Mouse (Mus musculus) kidney, adult 10 weeks (tissue): ENCODE measurements around the gene Mfsd4b2. TPM values are rescaled to one million over a fixed set of nuclear protein-coding genes. Genes with fewer than 3 reads are reported as not detected.

ENCODE experiments used
- polyA plus RNA-seq: library from polyadenylated mRNA; stranded (reverse); fragments of 350-450 nt; fragmentation: Illumina TruSeq; extraction: RNeasy Lipid Tissue Mini Kit (QIAGEN cat#74804); gene quantifications from one replicate; pipeline ENCODE4 v1.2.3, GENCODE M21; 2014; ENCODE audit warnings: low read depth, low replicate concordance

The Mfsd4b2 gene
- polyA plus RNA-seq, result 0.93 TPM

GRCm38 (mm10) chr10:39926616-39927139 lies at the start of gene Mfsd4b2:
Gene Mfsd4b2, minus strand, starts transcription at chr10:39926923.

DNA sequence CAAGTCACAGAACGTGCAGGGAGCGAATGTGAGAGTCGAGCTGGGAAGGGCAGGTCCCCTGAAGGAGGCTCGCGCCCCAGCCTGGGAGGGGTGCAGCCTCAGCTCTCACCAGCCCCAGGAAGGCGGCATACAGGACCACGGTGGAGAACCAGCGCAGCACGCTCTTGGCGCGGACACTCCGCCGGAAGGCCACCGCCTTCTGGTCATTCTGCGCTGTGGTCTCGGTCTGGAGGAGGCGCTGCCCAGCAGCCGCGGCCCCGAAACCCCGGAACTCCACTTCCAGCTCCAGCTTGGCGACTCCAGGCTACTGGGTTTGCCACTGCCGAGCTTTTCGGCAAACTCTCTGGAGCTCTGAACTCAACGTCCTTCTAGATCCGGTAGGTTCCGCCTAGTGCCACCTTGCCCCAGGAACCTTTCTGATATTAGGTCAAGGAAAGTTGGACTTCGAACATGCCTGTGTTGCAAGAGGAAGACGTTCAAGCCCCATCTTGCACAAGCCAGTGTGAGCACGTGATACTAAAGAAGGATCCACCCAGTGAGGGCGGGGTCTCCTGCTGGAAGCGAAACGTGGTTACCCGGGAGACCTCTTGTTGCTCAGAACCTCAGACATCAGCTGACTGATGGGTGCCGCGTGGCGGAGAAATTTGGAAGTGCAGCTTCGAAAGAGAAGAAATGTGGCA lies 33.2 kb upstream of the Mfsd4b2 start, which contains the start of gene Mfsd4b3:
Mfsd4b3 (minus strand) TSS at position 393 of the 680 bp plus-strand sequence.

GRCm38 (mm10) chr10:39898874-39899371 lies 27.8 kb downstream of the Mfsd4b2 start, which contains the start of gene Mfsd4b4:
Gene Mfsd4b4, minus strand, starts transcription at chr10:39899238.

Other genes with a start within 250 kb of the Mfsd4b2 start
- 39.1 TPM for gene Rev3l, start 194.8 kb downstream of the Mfsd4b2 start, polyA plus RNA-seq
- 5.7 TPM for gene Mfsd4b4, start 27.7 kb downstream of the Mfsd4b2 start, polyA plus RNA-seq
- gene Mfsd4b3, start 33.2 kb upstream of the Mfsd4b2 start, polyA plus RNA-seq, result 32.7 TPM
- 389 TPM for gene Mfsd4b5, start 59.7 kb upstream of the Mfsd4b2 start, polyA plus RNA-seq
- gene Mfsd4b1, start 98.3 kb upstream of the Mfsd4b2 start, polyA plus RNA-seq, result 221 TPM
- gene Slc16a10, start 215.3 kb upstream of the Mfsd4b2 start, polyA plus RNA-seq, result 58.5 TPM